8 mouse cellular contexts compared by ENCODE assay signal in genomic region chr9:32541223-32541901, GRCm38 (mm10). TPM values are rescaled to one million over a fixed set of nuclear protein-coding genes. Genes with fewer than 3 reads are reported as not detected.
A peak's percentile ranks its signal among the peaks of the same experiment; 100 is the strongest.
DNase-seq lines count a peak whose midpoint lies in the region; ATAC-seq and TF ChIP-seq lines count a peak whose summit lies in the region.

No protein-coding gene starts in this region.

- no peaks in the 10 kb centered on the region for H3K36me3 ChIP-seq in ES-E14 (ENCODE audit: control insufficient read depth, insufficient read depth, low read length, poor library complexity, severe bottlenecking)
- no peaks in the 10 kb centered on the region for H3K36me3 ChIP-seq in heart, embryonic 12.5 days
- H3K36me3 ChIP-seq in kidney, embryonic 14.5 days (ENCODE audit: control insufficient read depth, insufficient read depth, low read length) = no peaks in the 10 kb centered on the region
- H3K36me3 ChIP-seq in spleen, adult 2 months (ENCODE audit: control insufficient read depth, insufficient read depth, low read length) = no peaks in the 10 kb centered on the region

- TF ChIP-seq CTCF in spleen, adult 2 months (IDR thresholded peaks at IDR 0.05; ENCODE audit: extremely low read depth, insufficient read depth, insufficient read length, insufficient replicate concordance) = no peak

- no peak overlapping the region for H3K27ac ChIP-seq in ES-E14 (ENCODE audit: insufficient read depth, low read depth, low read length, poor library complexity, severe bottlenecking)
- peak overlapping the region; percentile 100 for H3K27ac ChIP-seq in brown adipose tissue, adult 24 weeks (replicated peaks; ENCODE audit: low read depth, low read length)
- peak overlapping the region; percentile 83 for H3K27ac ChIP-seq in heart, embryonic 12.5 days (ENCODE audit: poor library complexity, severe bottlenecking)
- H3K27ac ChIP-seq in kidney, embryonic 14.5 days (ENCODE audit: low read depth, low read length) = peak overlapping the region; percentile 85
- peak overlapping the region; percentile 100 for H3K27ac ChIP-seq in spleen, adult 2 months (ENCODE audit: insufficient read depth, low read length)

- WGBS in heart, embryonic 12.5 days = under 1% methylated on average over 30 of the region's 30 CpGs
- WGBS in kidney, embryonic 14.5 days = under 1% methylated on average over 30 of the region's 30 CpGs
- WGBS in spleen, adult 2 months = under 1% methylated on average over 29 of the region's 30 CpGs

- peaks cover 0 to 4% of the 10 kb centered on the region in 2 experiments; a peak in 2 of 4 replicates for H3K4me1 ChIP-seq in ES-E14 (ENCODE audit: control insufficient read depth in 2 of 2, insufficient read depth in 2 of 2, low read length in 2 of 2, poor library complexity in 1 of 2)
- H3K4me1 ChIP-seq in brown adipose tissue, adult 24 weeks (ENCODE audit: control insufficient read depth, insufficient read depth, insufficient read length, low read length) = peaks cover 6% of the 10 kb centered on the region; the same call in 1 of the 2 replicates
- peaks cover 48% of the 10 kb centered on the region for H3K4me1 ChIP-seq in heart, embryonic 12.5 days (replicated peaks)
- peaks cover 29% of the 10 kb centered on the region for H3K4me1 ChIP-seq in kidney, embryonic 14.5 days (ENCODE audit: control insufficient read depth, insufficient read depth, low read length)
- peaks cover 20% of the 10 kb centered on the region; the same call in 1 of the 2 replicates for H3K4me1 ChIP-seq in spleen, adult 2 months (ENCODE audit: control insufficient read depth, insufficient read depth, insufficient read length)

- no peaks in the 10 kb centered on the region for H3K9me3 ChIP-seq in ES-E14 (ENCODE audit: control insufficient read depth, insufficient read depth, low read depth, low read length)
- H3K9me3 ChIP-seq in heart, embryonic 12.5 days (replicated peaks) = no peaks in the 10 kb centered on the region
- no peaks in the 10 kb centered on the region for H3K9me3 ChIP-seq in kidney, embryonic 14.5 days (ENCODE audit: control insufficient read depth, low read length)

- peak overlapping the region; percentile 62 to 65 for H3K4me3 ChIP-seq in ES-E14 (ENCODE audit: insufficient read depth in 1 of 2, low read depth in 1 of 2, low read length in 2 of 2, poor library complexity in 1 of 2, severe bottlenecking in 1 of 2)
- H3K4me3 ChIP-seq in brown adipose tissue, adult 24 weeks (ENCODE audit: insufficient read depth, low read depth, low read length) = peak overlapping the region; percentile 95
- peak overlapping the region; percentile 73 for H3K4me3 ChIP-seq in heart, embryonic 12.5 days
- H3K4me3 ChIP-seq in kidney, embryonic 14.5 days (ENCODE audit: low read length) = peak overlapping the region; percentile 73
- peak overlapping the region; percentile 98 for H3K4me3 ChIP-seq in spleen, adult 2 months (ENCODE audit: extremely low read depth, insufficient read depth, insufficient read length)

- peak; percentile 48 for ATAC-seq in heart, embryonic 12.5 days (ENCODE audit: insufficient number of reproducible peaks, low FRiP score)
- peak; percentile 3; the same call in 1 of the 2 replicates for ATAC-seq in kidney, embryonic 14.5 days (ENCODE audit: low FRiP score, low TSS enrichment)

- peak; percentile 52 for TF ChIP-seq POLR2A in spleen, adult 2 months (IDR thresholded peaks at IDR 0.05; ENCODE audit: low read depth, low read length)

- in situ Hi-C loops in ES-E14 (cut with MboI; ENCODE audit: low sequenced_read_pairs in 2 of 2, unreplicated experiment in 2 of 2) = loop anchor here (25.0 kb wide), 2 partner anchors 629 to 1946 kb away; partner anchors contain the start of genes Barx2 (in 1 of the 2) and Kirrel3 (in 1 of the 2)

- H3K4me2 ChIP-seq in heart, embryonic 12.5 days = peak overlapping the region; percentile 94
- H3K4me2 ChIP-seq in kidney, embryonic 14.5 days (replicated peaks; ENCODE audit: low read depth, low read length) = peak overlapping the region; percentile 94

- H3K27me3 ChIP-seq in heart, embryonic 12.5 days (replicated peaks) = peaks cover 31% of the 10 kb centered on the region
- H3K27me3 ChIP-seq in kidney, embryonic 14.5 days (ENCODE audit: control insufficient read depth, insufficient read depth, low read length) = peaks cover 11% of the 10 kb centered on the region; the same call in 1 of the 2 replicates
- no peaks in the 10 kb centered on the region for H3K27me3 ChIP-seq in spleen, adult 2 months (ENCODE audit: control insufficient read depth, insufficient read depth, low read length)

- no peak for DNase-seq in ES-E14 (ENCODE audit: low read depth, low spot score)
- peak; percentile 85 for DNase-seq in lung, postnatal 36 days
- DNase-seq in spleen, adult 2 months (ENCODE audit: low read depth in 1 of 2, low spot score in 2 of 2) = peak; percentile 65 to 70
- no peak for DNase-seq in adipocyte (ENCODE audit: low spot score)
- DNase-seq in layer of hippocampus, adult 11-12 months (ENCODE audit: low spot score) = no peak

- peak overlapping the region; percentile 61; the same call in 1 of the 2 replicates for H3K9ac ChIP-seq in ES-E14 (ENCODE audit: insufficient read depth, low read depth, low read length, poor library complexity, severe bottlenecking)
- H3K9ac ChIP-seq in heart, embryonic 12.5 days = peak overlapping the region; percentile 90
- peak overlapping the region; percentile 84 for H3K9ac ChIP-seq in kidney, embryonic 14.5 days (ENCODE audit: low read depth, low read length)

TF ChIP-seq in ES-E14, 5 proteins besides CTCF, POLR2A, EP300 and RAD21:
- no peak for TF ChIP-seq HCFC1 (IDR thresholded peaks at IDR 0.05; ENCODE audit: borderline replicate concordance, insufficient read depth, low read length)
- TF ChIP-seq ZC3H11A (IDR thresholded peaks at IDR 0.05; ENCODE audit: borderline replicate concordance, low read depth, low read length) = no peak
- TF ChIP-seq CHD2 (IDR thresholded peaks at IDR 0.05; ENCODE audit: low read depth, low read length) = no peak
- TF ChIP-seq MAFK (IDR thresholded peaks at IDR 0.05; ENCODE audit: insufficient read depth, low read depth, low read length) = no peak
- no peak for TF ChIP-seq ZNF384 (IDR thresholded peaks at IDR 0.05; ENCODE audit: low read depth, low read length)

RNA-seq across cellular contexts. Expression of gene Fli1, which starts 1.3 kb away (rescaled TPM):
- 0.16 and 0.40 TPM in 2 replicates for total RNA-seq in ES-E14 (2012; rRNA removed)
- 11.7 and 19.1 TPM in 2 replicates for polyA plus RNA-seq in brown adipose tissue, adult 24 weeks (2012; ENCODE audit: insufficient read depth, insufficient read length, missing spikeins)
- polyA plus RNA-seq in heart, embryonic 12.5 days (2016; fragmentation: Nextera tagmentation; extraction: Ambion mirVana) = 20.1 and 20.2 TPM in 2 replicates
- 24.0 and 27.3 TPM in 2 replicates for polyA plus RNA-seq in kidney, embryonic 14.5 days (2014; fragmentation: Nextera tagmentation; extraction: Ambion mirVana)
- 24.4 and 31.3 TPM in 2 replicates for polyA plus RNA-seq in spleen, adult 2 months (2012; rRNA removed)

Comparison
In these comparisons a context has a peak if more than half of its experiments do, and no peak if none do; other contexts are left out.
1. DNase-seq: peak in lung, postnatal 36 days (single experiment) and spleen, adult 2 months (2 of 2); none in ES-E14 (single experiment), adipocyte (single experiment) and layer of hippocampus, adult 11-12 months (single experiment).
2. Peak in every context shown above with its lines, with median percentiles within 50 percentile points of each other: H3K4me3 ChIP-seq and H3K9ac ChIP-seq.